Mouse (Mus musculus): ENCODE results near the gene Rbpjl. TPM values are rescaled to one million over a fixed set of nuclear protein-coding genes. Genes with fewer than 3 reads are reported as not detected.
A peak's percentile ranks its signal among the peaks of the same experiment; 100 is the strongest.

The Rbpjl gene
- total RNA-seq, 2 experiments from 2014 or later, result not detected

GRCm38 (mm10) chr2:164389499-164389898 lies 13.4 kb upstream of the Rbpjl start:
- intact Hi-C loops (cut with DNase I), result loop anchor here (5.0 kb wide), 2 partner anchors 257 to 287 kb away; no protein-coding TSS in a partner anchor
- peak; percentile 86 to 90 for DNase-seq

- no peak for DNase-seq
- intact Hi-C loops (cut with DNase I), result no loop called here
These were observed 9.8 kb upstream of the Rbpjl start for GRCm38 (mm10) chr2:164393126-164393525.

GRCm38 (mm10) chr2:164396076-164396475 lies 6.9 kb upstream of the Rbpjl start:
- intact Hi-C loops (cut with DNase I), result no loop called here
- DNase-seq, result no peak

GRCm38 (mm10) chr2:164396911-164397310 lies 6.0 kb upstream of the Rbpjl start:
- intact Hi-C loops (cut with DNase I), result no loop called here
- DNase-seq, result no peak

- intact Hi-C loops (cut with DNase I), result no loop called here
These were observed 598 bp downstream of the Rbpjl start for GRCm38 (mm10) chr2:164403396-164404081.

GRCm38 (mm10) chr2:164404082-164404990 lies 1.4 kb downstream of the Rbpjl start:
- intact Hi-C loops (cut with DNase I), result no loop called here

More at GRCm38 (mm10) chr2:164403396-164404081, 598 bp downstream of the Rbpjl start:
- DNase-seq, result no peak

GRCm38 (mm10) chr2:164405060-164405459 lies 2.1 kb downstream of the Rbpjl start, which contains the start of gene Matn4:
Gene Matn4 (minus strand): TSS chr2:164405160.
- intact Hi-C loops (cut with DNase I), result no loop called here
- DNase-seq, result no peak

More at GRCm38 (mm10) chr2:164404082-164404990, 1.4 kb downstream of the Rbpjl start:
- DNase-seq, result peak; percentile 63 to 69

- DNase-seq, result no peak
- intact Hi-C loops (cut with DNase I), result no loop called here
These were observed 2.6 kb downstream of the Rbpjl start for GRCm38 (mm10) chr2:164405519-164405918.

GRCm38 (mm10) chr2:164407708-164408107 lies 4.8 kb downstream of the Rbpjl start:
- DNase-seq, result peak; percentile 66 to 78
- intact Hi-C loops (cut with DNase I), result loop anchor here (1.0 to 2.0 kb wide), 2 partner anchors 273 to 303 kb away; no protein-coding TSS in a partner anchor

- intact Hi-C loops (cut with DNase I), result no loop called here
- no peak for DNase-seq
These were observed 11.2 kb downstream of the Rbpjl start for GRCm38 (mm10) chr2:164414167-164414566.

- no peak for DNase-seq
- intact Hi-C loops (cut with DNase I), result no loop called here
These were observed 11.6 kb downstream of the Rbpjl start for GRCm38 (mm10) chr2:164414581-164414980.

- intact Hi-C loops (cut with DNase I), result loop anchor here (1.0 to 2.0 kb wide), 4 partner anchors 40 to 145 kb away; partner anchors contain the start of genes Sys1 and Wfdc2
- peak in 1 of 2 experiments; percentile 62 for DNase-seq
These were observed 14.3 kb downstream of the Rbpjl start for GRCm38 (mm10) chr2:164417198-164417597.

GRCm38 (mm10) chr2:164418308-164418875 lies 15.5 kb downstream of the Rbpjl start:
- DNase-seq, result no peak
- intact Hi-C loops (cut with DNase I), result no loop called here

GRCm38 (mm10) chr2:164419489-164419888 lies 16.5 kb downstream of the Rbpjl start:
- no peak for DNase-seq
- intact Hi-C loops (cut with DNase I), result no loop called here

GRCm38 (mm10) chr2:164421306-164421705 lies 18.4 kb downstream of the Rbpjl start:
- no peak for DNase-seq
- intact Hi-C loops (cut with DNase I), result no loop called here

GRCm38 (mm10) chr2:164421979-164422378 lies 19.0 kb downstream of the Rbpjl start:
- DNase-seq, result no peak
- intact Hi-C loops (cut with DNase I), result no loop called here

GRCm38 (mm10) chr2:164422675-164423393 lies 19.9 kb downstream of the Rbpjl start:
- no peak for DNase-seq
- intact Hi-C loops (cut with DNase I), result no loop called here

- intact Hi-C loops (cut with DNase I), result no loop called here
- DNase-seq, result no peak
These were observed 20.5 kb downstream of the Rbpjl start for GRCm38 (mm10) chr2:164423464-164423863.

- no peak for DNase-seq
- intact Hi-C loops (cut with DNase I), result no loop called here
These were observed 21.5 kb downstream of the Rbpjl start for GRCm38 (mm10) chr2:164424406-164424805.

- no peak for DNase-seq
- intact Hi-C loops (cut with DNase I), result no loop called here
These were observed 22.5 kb downstream of the Rbpjl start for GRCm38 (mm10) chr2:164425401-164425800.

All from heart, postnatal 10 days (tissue).